Mouse (Mus musculus) A20 (cell line): ENCODE data around the gene Abcc3.

Source experiments
- DNase-seq: peaks from one replicate; pipeline ENCODE4 v3.0.0-alpha.2; 2011; ENCODE audit warnings: low read depth, low spot score

The Abcc3 gene

DNA sequence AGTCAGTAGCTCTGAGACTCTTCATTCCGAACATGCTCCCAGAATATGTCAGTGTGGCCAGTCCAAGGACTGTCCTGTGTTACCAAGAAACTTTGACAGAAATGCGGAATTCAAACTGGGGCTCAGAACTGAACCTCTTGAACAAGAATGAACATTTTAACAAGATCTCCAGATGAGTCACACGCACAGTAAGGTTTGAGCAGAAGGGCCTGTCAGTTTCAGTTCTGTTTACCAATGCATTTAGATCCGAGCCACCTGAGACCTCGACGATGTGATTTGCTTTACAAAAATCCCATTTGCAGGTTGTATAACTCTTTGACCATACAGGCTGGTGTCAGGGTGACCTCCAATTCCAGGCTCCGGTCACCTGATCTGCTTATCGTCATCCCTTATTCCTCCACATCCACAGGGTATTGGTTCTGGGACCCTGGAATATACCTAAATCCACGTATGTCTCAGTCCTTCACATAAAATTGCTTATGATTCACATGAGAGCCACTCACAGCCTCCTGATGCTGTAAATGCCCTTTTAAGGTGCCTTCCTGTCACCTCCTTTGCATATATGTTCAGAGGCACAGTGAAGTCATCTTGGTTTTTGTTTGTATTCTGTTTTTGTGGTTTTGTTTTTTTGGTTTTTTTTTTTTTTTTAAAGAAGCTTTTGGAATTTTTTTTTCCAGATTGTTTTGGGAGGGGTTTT is 37.1 kb downstream of the Abcc3 start:
- DNase-seq, result peak; percentile 91

DNA sequence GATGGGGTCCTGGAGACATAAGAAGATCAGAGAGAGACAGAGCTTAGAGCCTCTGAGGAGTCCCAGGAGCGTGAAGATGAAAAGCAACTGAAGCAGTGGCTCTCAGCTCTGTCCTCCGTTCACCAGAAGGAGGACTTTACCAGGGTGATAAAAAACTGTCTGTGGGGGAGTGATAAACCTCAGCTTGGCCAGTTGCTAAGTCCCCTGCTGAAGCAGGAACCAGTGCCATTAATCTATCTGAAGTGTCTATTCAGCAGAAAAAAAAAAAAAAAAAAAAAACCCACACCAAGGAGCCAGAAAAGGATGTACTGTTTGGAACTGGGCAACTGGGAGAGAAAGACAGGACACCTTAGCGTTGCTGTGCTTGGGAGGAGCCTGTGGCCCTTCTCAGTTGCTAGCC is 41.7 kb downstream of the Abcc3 start:
- DNase-seq, result no peak

DNA sequence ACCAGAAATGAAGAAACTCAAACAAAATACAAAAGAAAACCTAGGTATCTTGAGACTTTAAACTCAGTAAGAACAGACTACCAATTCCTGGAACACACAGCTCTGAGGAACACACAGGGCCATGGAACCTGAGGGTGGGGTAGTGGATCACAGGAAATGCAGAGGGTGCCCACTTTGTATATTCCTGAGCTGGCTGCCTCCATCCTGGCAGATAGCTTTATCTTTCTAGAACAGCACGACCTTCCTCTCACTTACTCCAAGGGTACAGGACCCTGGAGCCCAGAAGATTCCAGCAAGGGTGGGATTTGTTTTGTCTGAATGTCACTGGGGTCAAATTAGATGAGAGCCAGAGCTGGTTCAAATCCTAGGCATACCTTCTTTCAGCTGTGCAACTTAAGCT is 42.5 kb downstream of the Abcc3 start:
- DNase-seq, result no peak

DNA sequence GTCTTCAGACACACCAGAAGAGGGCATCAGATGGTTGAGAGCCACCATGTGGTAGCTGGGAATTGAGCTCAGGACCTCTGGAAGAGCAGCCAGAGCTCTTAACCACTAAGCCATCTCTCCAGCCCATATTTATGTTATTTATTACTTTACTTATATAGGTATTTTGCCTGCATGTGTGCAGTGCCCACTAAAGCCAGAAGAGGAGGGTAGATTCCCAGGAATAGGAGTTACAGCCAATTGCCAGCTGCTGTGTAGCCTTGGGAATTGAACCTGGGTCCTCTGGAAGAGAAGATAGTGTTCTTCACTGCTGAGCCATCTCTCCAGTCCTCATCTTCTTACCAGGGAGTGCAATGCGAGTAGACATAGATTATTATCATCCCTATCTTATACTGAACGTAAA is 43.0 kb downstream of the Abcc3 start:
- DNase-seq, result no peak

DNA sequence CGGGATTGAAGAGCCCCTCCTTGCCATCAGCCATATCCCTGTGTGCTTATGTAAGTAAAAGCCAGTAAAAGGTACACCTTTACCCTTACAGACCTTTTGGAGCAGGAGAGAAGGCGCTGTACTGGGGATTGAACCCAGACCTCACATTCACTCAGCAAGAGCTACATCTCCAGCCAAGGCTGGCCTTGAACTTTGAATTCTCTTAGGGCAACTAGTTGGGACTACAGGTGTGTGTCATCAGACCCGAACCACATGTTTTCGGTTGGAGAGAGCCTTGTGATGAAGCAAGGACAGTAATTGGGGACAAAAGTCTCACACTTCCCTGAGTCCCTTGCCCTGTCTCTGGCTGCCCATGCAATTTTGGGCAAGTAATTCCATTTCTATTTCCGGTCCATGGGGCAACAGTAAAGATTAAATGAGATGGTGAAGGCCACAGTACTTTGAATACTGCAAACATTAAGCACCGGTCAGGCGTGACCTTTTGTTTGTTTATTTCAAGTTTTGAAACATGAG is 45.7 kb downstream of the Abcc3 start:
- DNase-seq, result no peak

DNA sequence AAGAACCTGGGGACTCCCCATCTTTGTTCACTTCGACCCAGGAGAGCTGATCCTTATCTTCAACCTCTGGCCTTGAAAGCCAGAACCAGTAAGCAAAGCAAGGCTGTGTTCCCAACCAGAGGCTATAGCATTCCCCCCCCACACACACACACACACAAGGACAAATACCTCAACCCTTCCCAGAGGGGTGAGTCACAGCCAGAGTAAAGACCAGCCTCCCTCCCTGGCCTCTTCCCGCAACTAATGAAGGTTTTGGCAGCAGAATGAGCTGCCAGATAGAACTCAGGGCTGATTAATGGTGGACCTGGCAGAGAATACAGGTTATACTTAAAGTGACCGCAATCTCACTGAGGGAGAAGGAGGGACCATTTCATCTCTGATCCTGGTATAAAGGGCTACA is 46.2 kb downstream of the Abcc3 start:
- DNase-seq, result no peak

DNA sequence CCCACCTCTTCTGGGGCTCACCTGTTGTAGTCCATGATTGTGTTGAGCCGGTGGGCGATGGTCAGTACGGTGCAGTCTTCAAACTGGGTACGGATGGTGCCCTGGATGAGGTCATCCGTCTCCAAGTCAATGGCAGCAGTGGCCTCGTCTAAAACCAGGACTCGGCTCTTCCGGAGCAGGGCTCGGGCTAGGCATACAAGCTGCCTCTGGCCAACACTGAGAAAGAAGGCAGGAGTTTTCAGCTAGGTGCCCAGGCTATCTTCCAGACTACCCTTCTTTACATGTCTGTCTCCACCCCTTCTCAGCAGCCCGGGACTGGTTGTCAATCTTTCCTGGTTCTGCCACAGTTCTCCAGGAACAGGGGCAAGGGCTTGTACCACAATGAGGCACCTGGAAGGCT is 46.9 kb downstream of the Abcc3 start:
- no peak for DNase-seq

DNA sequence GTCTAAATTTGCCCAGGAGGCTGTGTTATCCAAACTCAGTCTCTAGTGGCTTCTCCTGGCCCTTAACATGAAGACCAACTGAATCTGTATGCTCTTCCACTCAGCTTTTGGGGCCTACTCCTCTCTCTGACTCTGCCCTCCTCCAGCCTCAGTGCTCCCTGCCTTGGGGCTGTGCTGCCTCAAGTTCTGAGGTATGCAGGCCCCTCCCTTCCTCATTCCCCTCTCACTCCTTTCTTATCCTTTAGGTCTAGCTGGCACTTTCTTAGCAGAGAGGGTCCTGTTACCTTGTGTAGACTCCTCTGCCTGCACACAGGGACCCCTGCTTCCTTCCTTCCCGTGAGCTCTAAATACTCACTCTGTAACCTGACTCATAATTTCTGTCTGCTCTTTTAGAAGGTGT is 48.3 kb downstream of the Abcc3 start:
- no peak for DNase-seq

DNA sequence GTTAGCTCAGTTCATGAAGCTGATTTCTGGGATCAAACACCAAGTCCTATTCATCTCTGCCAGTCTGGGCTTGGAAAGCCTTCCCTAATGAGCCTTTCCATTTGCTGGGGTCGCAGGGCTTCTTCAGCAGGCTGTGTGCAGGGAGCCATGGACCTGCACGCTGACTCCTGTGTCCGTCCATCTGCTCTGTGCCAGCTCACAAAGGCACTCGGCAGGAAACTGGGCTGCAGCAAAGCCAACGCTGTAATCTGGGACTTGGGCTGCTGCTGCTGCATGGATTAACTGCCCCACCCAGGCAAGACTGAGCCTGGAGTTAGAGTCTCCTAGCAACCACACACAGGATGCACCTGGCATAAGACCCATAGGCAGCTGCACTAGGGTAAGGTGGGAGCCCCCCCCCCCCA is 48.8 kb downstream of the Abcc3 start:
- DNase-seq, result peak; percentile 30

DNA sequence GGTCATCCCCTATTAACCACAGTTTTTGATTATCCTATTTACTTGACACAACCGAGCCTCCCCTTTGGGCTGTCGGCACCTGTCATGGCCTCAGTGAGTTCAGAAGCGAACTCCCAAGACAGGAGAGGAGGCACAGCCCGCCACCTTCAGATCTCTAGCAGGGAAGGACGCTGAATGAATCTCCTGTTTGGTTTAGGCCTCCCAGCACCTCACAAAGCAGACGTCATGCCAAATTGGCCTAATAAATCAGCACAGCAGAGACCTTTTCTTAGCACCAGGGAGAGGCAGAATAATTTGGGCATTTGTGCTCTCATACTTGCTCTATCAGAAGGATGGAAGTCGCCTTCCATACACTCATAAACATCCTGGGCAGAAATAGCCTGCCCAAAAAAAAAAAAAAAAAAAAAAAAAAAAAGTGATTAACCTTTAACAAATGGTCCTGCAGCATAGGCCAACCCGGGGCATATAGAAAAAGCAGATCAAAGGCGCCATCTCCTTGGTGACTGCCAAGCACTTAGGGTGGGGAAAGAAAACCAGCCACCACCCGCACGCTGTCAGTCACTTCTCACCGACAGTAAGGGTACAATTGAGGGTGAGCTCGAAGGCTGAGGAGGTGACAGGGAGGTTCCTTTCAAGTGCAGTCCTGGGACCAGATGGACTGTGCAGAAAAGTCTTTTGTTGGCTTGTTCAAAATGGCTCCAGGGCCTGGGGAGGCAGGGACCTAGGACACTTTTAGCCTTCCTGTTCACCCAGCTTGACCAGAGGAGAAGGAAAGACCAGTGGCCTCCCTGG is 50.5 kb downstream of the Abcc3 start:
- DNase-seq, result no peak

DNA sequence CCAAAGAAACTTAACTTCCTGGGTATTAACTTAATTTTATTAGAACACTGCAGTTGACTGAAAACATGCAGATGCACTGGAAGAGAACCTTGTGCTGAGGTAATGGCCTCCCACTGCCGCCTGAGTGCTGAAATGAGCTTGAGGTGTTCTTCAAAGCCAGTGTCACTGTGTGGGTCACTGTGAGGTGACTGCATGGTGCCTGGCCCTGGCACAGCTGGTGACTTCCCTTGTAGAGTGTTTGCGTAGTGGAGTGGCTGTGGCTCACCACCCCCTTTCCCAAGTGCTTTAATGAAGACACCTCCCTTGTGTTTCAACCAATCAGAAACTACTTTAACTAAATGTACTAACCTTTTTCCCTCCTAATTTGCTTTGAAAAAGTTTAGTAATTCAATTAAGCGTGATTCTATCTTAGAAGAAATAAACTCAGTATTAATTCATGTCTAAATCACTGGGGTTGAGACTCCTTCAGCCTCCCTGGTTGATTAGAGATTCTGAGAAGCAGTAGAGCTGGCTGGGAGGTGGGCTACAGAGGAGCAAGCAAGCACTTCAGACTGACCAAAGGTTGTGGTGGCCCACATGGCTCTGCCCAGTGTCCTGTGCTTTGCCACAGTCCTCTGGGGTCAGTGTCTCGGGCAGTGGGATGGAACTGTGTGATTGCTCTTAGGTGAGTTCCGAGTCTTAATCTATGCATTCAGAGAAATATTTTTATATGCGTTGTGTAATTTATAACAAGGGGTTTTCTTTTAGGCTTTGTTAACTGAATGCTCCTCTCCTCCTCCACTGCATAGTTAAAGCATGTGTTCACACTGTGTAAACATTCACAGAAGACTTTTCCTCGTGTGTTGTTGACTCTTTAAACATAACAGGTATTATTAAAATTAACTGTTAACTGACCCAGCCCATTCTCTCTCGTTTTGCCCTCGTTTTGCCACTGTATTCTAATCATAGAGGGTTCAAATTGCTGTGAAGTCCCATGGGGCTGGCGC is 51.6 kb downstream of the Abcc3 start:
- no peak for DNase-seq

DNA sequence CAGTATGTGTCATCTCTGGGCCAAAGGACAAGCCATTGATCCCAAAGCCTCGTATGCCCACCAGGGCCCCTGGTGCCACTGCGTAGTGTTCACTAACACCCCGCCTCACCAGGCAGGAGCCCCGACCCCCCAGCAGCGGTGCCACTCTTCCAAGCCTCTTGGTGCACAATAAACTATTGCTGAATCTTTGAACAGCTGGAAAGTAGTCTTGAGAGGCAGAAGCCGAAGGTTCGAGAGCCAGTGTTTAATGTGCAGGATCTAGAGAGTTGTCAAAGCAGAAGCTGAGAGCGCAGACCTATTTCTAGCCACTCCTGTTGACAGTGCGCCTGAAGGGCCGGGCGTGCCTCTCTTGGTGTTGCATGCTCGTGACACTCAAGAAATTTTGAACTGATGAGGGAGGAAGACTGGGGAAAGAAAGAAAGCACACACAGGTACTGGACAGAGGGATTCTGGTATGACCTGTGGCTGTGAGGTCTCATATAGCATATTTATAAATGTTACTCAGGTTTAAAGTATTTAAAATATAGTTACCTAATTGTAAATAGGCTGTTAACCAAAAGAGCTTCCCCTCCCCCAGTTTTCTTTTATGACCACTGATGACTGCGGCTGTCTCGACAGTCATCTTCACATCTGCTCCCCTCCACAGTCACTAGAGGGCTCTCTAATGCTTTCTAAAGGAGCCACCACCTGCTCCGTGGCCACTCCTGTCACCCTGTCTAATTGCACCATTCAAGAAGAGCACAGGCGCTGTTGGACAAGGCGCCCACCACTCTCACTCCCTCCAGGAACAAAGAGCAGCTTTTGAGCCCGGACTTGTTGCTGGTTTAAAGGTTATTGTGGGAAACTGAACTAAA is 52.8 kb downstream of the Abcc3 start:
- peak; percentile 67 for DNase-seq

DNA sequence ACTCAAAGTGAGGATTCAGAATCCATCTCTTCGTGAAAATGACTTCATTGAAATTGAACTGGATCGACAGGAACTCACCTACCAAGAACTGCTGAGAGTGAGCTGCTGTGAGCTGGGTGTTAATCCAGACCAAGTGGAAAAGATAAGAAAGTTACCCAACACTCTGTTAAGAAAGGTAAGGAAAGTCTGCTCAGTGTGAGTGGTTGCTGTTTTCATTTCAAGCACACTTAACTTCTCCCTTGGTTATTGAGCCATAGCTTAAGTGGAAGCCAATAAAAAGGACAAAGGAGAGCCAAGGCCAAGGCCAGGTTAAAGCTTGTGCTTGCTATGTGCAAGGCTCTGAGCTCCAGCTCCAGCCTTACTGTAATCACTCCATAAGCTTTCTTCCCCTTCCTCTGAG is 54.5 kb downstream of the Abcc3 start:
- no peak for DNase-seq

DNA sequence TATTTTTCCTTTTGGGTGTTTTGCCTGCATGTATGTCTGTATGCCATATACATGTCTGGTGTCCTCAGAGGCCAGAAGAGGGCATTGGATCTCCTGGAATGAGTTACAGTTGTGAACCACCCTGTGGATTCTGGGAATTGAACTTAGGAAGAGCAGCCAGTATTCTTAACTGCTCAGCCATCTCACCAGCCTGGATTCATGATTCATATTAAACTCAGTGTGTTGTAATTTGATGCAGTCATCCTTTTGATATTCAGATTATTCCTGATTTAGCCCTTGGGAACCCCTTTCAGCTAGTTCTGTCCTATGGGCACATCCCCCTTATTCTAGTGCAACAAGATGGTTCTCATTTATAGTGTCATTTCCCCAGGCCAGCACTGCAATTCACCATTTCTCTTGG is 56.2 kb downstream of the Abcc3 start:
- no peak for DNase-seq

DNA sequence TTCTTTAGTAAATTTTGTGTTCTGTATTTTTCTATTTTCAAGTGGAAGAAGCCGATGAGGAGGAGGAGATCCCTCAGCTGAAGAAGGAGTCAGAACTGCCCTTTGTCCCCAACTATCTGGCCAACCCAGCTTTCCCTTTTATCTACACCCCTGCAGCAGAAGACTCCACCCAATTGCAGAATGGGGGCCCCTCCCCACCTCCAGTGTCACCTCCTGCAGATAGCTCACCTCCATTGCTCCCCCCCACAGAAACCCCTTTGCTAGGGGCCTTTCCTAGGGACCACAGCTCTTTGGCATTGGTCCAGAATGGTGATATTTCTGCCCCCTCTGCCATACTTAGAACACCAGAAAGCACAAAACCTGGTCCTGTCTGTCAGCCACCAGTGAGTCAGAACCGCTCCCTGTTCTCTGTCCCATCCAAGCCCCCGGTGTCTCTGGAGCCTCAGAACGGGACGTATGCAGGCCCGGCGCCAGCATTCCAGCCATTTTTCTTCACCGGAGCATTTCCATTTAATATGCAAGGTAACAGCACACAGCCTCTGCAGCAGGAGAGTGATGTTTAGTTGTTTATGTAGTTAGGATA is 58.3 kb downstream of the Abcc3 start:
- no peak for DNase-seq

DNA sequence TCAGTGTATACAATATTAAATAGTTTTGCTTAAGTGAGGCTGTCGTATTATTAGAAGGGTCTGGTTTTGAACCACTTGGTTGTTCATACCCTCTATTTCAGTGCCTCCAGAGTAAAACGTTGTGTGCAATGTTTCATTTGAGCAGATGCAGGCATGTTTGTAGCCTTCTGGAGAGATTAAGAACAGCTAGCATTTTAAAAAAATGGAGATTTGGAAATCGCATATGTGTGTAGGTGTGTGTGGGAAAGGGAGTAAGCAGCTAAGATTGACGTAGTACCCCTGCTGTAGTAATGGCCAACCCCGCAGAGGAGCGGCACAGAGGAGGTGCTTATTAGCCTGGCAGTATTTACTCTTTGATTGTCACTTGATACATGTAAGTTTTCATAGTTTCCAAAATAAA is 60.1 kb downstream of the Abcc3 start:
- DNase-seq, result no peak

DNA sequence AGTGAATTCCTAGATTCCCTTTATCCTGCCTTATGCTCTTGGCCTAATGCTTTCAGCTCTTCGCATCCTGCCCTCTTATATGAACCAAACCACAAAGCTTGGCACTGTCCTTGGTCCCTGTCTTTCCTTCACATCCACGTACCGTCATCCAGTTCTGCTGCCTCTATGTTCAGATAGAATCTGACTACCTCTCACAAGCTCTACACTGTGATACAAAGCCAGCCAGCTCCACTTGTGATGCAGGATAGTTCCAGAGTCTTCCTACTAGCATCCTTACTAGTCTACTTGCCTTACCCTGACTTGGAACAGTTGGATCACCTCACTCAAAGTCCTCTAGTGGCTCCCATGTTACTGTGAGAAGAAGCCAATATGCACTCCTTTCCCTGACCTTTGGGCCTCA is 62.6 kb downstream of the Abcc3 start:
- DNase-seq, result no peak

DNA sequence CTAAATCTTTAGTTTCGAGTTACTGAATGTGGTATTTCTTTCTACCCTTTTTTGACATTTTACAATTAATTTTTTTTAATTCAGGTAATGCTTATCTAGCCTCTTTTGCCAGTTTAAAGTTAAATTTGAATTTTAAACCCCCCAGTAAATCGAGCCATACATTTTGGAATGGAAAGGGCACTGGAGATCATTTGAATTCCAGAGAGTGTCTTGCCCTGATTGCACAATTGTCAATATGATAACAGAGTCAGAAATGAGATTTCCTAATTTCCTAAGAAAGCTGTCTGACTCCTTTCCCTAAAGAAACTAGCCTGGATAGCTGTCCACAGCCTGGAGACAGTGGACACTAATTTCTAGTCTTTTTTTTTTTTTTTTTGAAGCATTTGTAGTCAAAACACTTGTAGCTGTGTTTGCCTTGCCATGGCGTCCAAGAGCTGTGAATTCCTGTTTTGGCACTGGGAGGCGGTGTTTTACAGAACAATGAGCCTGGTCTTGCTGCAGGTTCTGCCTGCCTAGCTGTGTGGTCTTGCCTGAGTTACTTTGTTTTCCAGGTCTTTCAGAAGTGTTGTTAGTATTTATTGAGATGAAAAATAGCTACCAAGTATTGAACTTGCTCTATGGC is 63.4 kb downstream of the Abcc3 start:
- DNase-seq, result peak; percentile 71

DNA sequence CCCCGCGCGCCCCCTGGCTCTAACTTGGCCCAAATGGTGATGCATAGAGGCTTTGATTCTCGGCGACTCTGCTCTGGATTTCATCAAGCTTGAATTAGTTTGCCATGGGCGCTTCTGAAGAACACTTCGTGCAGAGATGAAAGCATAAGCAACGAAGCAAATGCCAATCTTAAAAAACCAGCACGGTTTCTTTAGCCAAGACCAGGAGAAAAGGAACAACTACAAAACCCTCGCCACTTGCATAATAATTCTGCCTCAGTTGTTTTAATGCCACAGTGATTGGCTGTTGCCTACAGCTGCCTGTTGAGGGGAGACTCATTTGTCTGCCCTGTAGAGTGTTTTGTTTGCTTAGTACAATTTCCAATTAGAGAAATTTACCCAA is 64.2 kb downstream of the Abcc3 start:
- peak; percentile 65 for DNase-seq
